Mouse (Mus musculus) left cerebral cortex, adult 9 months (tissue): ENCODE results near the gene Glipr1l1.
"Not testable (repeated sequence)": the region's sequence is repeated elsewhere in the genome, so short reads cannot be mapped to it uniquely, and the experiment has no call there.

Experiments
- DNase-seq, 2 experiments: peaks; one replicate each; pipeline ENCODE4 v3.0.0; 2022; ENCODE audit warnings: low spot score in 2 of 2

Gene Glipr1l1

DNA sequence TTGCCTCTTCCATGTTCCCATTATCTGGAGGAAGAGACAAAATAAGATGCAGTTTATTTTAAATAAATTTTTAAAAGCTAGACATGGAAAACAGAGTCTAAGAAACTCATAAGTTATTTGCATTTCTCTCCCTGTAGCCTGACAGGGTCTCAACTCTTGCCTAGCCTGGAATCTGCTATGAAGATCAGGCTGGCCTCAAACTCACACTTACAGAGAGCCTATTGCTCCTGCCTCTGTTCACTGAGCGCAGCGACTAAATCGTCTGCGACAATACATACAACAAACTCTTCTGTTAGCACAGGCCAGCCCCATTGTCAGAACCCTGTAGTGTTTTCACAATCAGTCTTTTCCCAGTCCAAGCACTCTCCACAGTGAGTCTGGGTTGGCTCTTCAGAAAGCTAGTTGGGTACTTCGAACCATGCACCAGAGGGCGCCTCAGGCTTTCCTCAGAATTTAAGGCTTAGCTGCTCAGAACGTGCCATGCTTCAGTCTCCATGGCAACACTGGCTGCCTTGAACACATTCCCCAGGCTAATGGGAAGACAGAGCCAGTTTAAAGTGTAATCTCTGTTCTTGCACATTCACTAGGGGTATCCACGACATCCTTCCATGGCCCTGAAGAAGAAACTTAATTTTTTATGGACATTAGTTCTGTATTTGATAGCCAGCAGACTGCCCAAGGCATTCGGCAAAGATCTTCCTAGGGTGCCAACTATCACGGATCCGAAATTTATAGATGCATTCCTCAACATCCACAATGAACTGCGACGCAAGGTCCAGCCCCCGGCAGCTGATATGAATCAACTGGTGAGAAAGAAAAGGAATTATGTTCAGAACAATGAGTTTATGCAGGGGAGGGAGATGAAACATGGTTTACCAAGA is at the start of gene Glipr1l1:
Gene Glipr1l1 (plus strand): TSS at position 488 of the 881 bp plus-strand sequence.
- DNase-seq = peak; percentile 36 to 85

GRCm38 (mm10) chr10:112023585-112023984 is 36.4 kb upstream of the Glipr1l1 start:
- DNase-seq = no peak

GRCm38 (mm10) chr10:112028689-112029088 is 31.3 kb upstream of the Glipr1l1 start:
- not testable (repeated sequence) for DNase-seq

- not testable (repeated sequence) for DNase-seq
Observed at GRCm38 (mm10) chr10:112043523-112043922, 16.5 kb upstream of the Glipr1l1 start.

DNA sequence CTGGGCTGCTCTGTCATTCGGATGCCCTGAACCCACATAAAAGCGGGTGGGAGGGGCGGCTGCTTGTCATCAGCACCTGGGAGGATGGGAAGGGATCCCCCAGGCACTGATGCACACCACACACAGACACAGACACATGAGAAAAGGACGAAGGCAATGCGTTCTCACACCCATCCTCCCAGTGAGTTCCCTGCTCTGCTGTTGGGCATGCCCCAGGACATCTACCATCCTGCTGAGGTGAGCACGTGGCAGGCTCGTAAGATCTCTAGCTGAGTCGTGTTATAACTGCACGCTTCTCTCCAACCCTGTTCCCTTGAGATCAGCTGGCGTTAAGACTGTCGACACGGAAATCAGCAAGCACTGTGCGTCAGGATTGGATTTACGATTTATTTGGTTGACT is 15.7 kb upstream of the Glipr1l1 start:
- DNase-seq = not testable (repeated sequence)

DNA sequence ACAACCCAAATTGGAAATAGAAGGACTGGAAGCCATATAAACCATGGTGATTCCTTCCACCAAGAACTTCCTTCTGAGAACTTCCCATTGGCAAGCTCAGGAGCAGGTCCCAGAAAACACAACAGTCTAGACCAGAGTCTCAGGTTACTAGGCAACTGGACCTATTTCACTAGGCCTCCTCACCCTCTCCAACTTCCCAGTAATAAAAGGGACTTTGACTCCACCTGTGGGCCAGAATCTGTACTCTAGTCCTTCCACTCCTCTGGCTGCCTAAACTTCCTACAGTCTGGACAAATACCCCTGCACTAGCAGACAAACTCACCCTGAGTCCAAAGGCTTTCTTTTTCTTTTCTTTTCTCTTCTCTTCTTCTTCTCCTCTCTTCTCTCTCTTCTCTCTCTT is 8.8 kb upstream of the Glipr1l1 start:
- no peak for DNase-seq

- not testable (repeated sequence) for DNase-seq
Observed at GRCm38 (mm10) chr10:112051956-112052355, 8.0 kb upstream of the Glipr1l1 start.

- not testable (repeated sequence) for DNase-seq
Observed at GRCm38 (mm10) chr10:112060583-112060934, 570 bp downstream of the Glipr1l1 start.

DNA sequence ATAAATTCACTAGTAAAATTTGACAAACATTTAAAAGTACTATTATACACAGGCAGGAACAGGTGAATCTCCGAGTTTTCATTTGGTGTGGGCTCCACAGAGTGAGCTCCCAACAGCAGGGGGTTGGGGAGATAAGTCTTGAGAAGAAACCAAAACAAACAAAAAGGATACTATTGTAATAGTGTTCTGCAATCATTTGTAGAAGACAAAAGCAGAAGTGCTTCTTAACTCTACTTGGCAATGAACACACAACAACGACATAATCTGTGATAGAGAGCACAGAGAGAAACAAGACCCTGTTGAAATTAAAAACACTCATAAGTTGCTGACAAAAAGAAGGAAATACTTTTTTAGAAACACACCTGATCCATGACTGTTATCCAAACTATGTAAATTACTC is 20.1 kb downstream of the Glipr1l1 start:
- no peak for DNase-seq

DNA sequence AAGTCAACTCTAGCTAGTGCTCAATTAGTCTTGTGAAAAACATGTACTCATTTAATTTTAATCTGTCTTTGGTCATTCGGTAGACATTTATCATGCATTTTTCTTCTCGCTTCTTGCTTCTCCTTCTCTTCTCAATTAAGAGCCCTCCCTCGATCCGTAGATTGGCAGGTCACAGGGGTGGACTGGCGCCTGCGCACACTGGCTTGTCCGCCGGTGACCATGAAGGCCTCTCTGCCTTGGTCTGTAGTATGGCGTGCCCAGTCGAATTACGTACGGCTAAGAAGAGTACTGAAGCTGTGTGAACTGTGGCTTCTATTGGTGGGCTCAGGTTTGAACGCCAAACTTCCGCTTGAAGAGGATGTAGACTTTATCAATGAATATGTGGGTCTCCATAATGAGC is 23.2 kb downstream of the Glipr1l1 start, which contains the start of gene Glipr1l2:
Gene Glipr1l2 (plus strand): TSS at position 198 of the 400 bp plus-strand sequence.
- no peak for DNase-seq

DNA sequence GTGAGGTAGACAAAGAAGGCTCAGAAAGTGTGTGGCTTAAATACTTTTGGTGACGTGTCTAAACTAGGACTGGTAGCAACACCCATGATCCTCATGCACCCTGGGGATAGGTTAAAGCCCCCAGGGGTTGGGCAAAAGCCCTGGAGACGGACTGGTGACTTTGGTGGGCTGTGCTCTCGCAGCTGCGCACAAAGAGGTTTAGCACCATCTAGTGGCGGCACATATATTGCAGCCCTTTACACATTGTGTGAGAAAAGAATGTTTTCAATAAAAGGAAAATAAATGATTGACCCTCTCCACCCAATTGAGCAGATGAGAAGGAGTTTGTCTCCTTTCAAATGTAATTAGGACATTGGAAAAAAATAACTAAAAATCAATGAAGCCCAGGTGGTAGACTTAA is 45.8 kb downstream of the Glipr1l1 start:
- peak in 1 of 2 experiments; percentile 61 for DNase-seq

DNA sequence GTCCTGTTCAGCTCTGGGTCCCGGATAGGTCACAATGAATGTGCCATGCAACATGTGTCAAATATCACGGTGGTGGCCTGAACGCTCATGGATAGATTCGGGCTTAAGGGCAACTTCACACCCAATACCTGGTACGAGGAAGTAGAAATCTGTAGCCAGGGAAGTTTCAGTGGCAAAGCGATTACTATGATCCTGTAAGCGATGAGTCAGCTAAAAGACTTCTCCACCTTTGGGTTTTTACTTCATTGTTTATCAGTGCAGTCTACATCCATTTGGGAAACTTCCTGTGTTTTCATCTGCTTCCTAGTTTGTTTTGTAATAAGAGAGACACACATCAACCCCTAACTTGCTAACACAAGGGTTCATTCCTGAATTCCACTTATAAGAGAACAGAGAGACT is 50.4 kb downstream of the Glipr1l1 start:
- no peak for DNase-seq

- not testable (repeated sequence) for DNase-seq
Observed at GRCm38 (mm10) chr10:112125090-112125489, 65.1 kb downstream of the Glipr1l1 start.

DNA sequence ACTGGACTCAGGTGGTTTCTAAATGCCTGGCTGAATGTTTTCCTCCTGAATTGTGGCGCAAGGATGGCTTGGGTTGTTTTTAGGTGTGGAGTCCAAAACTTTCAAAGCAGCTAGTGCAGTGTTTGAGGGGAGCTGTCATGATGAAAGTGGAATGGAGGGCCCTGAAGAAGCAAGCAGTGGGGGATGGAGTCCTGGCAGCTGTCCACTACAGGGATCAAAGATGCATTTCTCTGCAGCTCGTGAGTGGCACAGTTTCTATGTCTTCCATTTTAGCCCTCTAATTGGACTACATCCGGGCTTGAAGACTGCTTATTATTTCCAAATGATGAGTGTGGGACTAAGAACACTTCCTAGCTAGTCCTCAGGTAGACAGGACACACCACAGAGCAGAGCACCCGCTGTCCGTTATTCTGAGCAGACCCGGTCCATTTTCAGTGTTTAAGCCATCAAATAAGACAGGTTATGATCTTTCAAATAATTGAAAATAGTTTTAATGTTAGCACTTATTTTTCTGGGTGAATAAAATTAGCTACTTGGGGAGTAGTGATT is 67.8 kb downstream of the Glipr1l1 start:
- not testable (repeated sequence) for DNase-seq
